In genomic region chr10:81367207-81367495, GRCm38 (mm10) we compare ENCODE assay signal across 30 mouse cellular contexts. TPM values are rescaled to one million over a fixed set of nuclear protein-coding genes. Genes with fewer than 3 reads are reported as not detected.
DNase-seq lines count a peak whose midpoint lies in the region; ATAC-seq and TF ChIP-seq lines count a peak whose summit lies in the region.
"Had no signal": no experiment of that assay in that cellular context is flagged by ENCODE, and none has a peak within 500 bp of the region (broad histone marks: within the 10 kb centered on the region; RNA-seq: fewer than 3 reads in every experiment).

No protein-coding gene starts in this region.

- no peak overlapping the region for H3K4me3 ChIP-seq in liver, embryonic 12.5 days
- no peak overlapping the region for H3K4me3 ChIP-seq in midbrain, embryonic 12.5 days
- no peak overlapping the region for H3K4me3 ChIP-seq in midbrain, postnatal 0 days (ENCODE audit: low read depth, low read length)
- H3K4me3 ChIP-seq: forebrain, embryonic 15.5 days; heart, embryonic 10.5 days; heart, embryonic 15.5 days; hindbrain, embryonic 15.5 days; layer of hippocampus, adult 2 months had no signal

- H3K9me3 ChIP-seq in liver, embryonic 12.5 days (replicated peaks): no peaks in the 10 kb centered on the region
- no peaks in the 10 kb centered on the region for H3K9me3 ChIP-seq in midbrain, embryonic 12.5 days
- no peaks in the 10 kb centered on the region for H3K9me3 ChIP-seq in midbrain, postnatal 0 days (ENCODE audit: low read length)
- H3K9me3 ChIP-seq: forebrain, embryonic 15.5 days; G1E; heart, embryonic 10.5 days; heart, embryonic 15.5 days; hindbrain, embryonic 15.5 days had no signal

- H3K36me3 ChIP-seq in liver, embryonic 12.5 days: peaks cover 85% of the 10 kb centered on the region
- peaks cover 61% of the 10 kb centered on the region for H3K36me3 ChIP-seq in midbrain, embryonic 12.5 days
- peaks cover 58% of the 10 kb centered on the region for H3K36me3 ChIP-seq in midbrain, postnatal 0 days (ENCODE audit: insufficient read depth, low read length)

- intact Hi-C loops in left cerebral cortex, postnatal 14 days (cut with DNase I): no loop called here

- no peaks in the 10 kb centered on the region for H3K27me3 ChIP-seq in liver, embryonic 12.5 days (replicated peaks)
- H3K27me3 ChIP-seq in midbrain, embryonic 12.5 days: peaks cover 36% of the 10 kb centered on the region
- H3K27me3 ChIP-seq in midbrain, postnatal 0 days (ENCODE audit: insufficient read depth, low read length): 0 out of 2 replicates have a peak, but pooled peaks cover 14% of the 10 kb centered on the region
- H3K27me3 ChIP-seq: heart, embryonic 15.5 days had no signal

- H3K27ac ChIP-seq in liver, embryonic 12.5 days: 0 out of 2 replicates have a peak overlapping the region, but pooled peaks have one; percentile 94
- 0 out of 2 replicates have a peak overlapping the region, but pooled peaks have one; percentile 25 for H3K27ac ChIP-seq in midbrain, embryonic 12.5 days (replicated peaks)
- no peak overlapping the region for H3K27ac ChIP-seq in midbrain, postnatal 0 days (ENCODE audit: low read depth, low read length)
- H3K27ac ChIP-seq: forebrain, embryonic 15.5 days; heart, embryonic 10.5 days; hindbrain, embryonic 15.5 days; layer of hippocampus, adult 2 months had no signal

- peaks cover 50% of the 10 kb centered on the region for H3K4me1 ChIP-seq in liver, embryonic 12.5 days
- peaks cover 43% of the 10 kb centered on the region for H3K4me1 ChIP-seq in midbrain, embryonic 12.5 days
- H3K4me1 ChIP-seq in midbrain, postnatal 0 days (ENCODE audit: insufficient read depth, low read length): peaks cover 7% of the 10 kb centered on the region; the same call in 1 of the 2 replicates

- no peak for ATAC-seq in liver, embryonic 12.5 days
- ATAC-seq in midbrain, embryonic 12.5 days (ENCODE audit: low FRiP score, low read depth): no peak
- no peak for ATAC-seq in midbrain, postnatal 0 days (ENCODE audit: low FRiP score)
- ATAC-seq: forebrain, embryonic 15.5 days; inflammation-experienced regulatory T-cells, adult 6 months; lung, postnatal 0 days had no signal

- no peak overlapping the region for H3K4me2 ChIP-seq in liver, embryonic 12.5 days
- H3K4me2 ChIP-seq in midbrain, embryonic 12.5 days (replicated peaks): no peak overlapping the region
- no peak overlapping the region for H3K4me2 ChIP-seq in midbrain, postnatal 0 days (ENCODE audit: low read depth, low read length, poor library complexity, severe bottlenecking)
- H3K4me2 ChIP-seq: forebrain, embryonic 15.5 days; heart, embryonic 15.5 days; hindbrain, embryonic 15.5 days had no signal

- 90% methylated on average over 6 of the region's 6 CpGs for WGBS in liver, embryonic 12.5 days (ENCODE audit: insufficient replicate concordance)
- WGBS in midbrain, embryonic 12.5 days: 78% methylated on average over 6 of the region's 6 CpGs
- WGBS in midbrain, postnatal 0 days: 62% methylated on average over 6 of the region's 6 CpGs

- TF ChIP-seq CTCF in midbrain, postnatal 0 days (IDR thresholded peaks at IDR 0.05): no peak

- H3K9ac ChIP-seq in liver, embryonic 12.5 days: no peak overlapping the region
- H3K9ac ChIP-seq in midbrain, embryonic 12.5 days (replicated peaks): 0 out of 2 replicates have a peak overlapping the region, but pooled peaks have one; percentile 28
- H3K9ac ChIP-seq in midbrain, postnatal 0 days (replicated peaks; ENCODE audit: low read length, poor library complexity, severe bottlenecking): no peak overlapping the region
- H3K9ac ChIP-seq: forebrain, embryonic 15.5 days; heart, embryonic 15.5 days; hindbrain, embryonic 15.5 days had no signal

- DNase-seq in cerebellum, postnatal 10 days: peak; percentile 49 to 61
- DNase-seq in cerebellum, adult 8-10 months: no peak
- no peak for DNase-seq in liver
- DNase-seq in midbrain, postnatal 0 days (ENCODE audit: low spot score): no peak
- no peak for DNase-seq in c-Kit-positive CD71-positive TER-119-positive erythroid progenitor cells, embryonic 14.5 days (ENCODE audit: low spot score)
- DNase-seq in left cerebral cortex, postnatal 14 days (ENCODE audit: low spot score in 2 of 2): no peak
- DNase-seq: adrenal gland, postnatal 10 days; cerebellum, adult 2 months; cerebellum, postnatal 36 days; gastrocnemius, postnatal 25 days; heart, adult 11 months; kidney, adult 11 months; kidney, postnatal 36 days; left cerebral cortex, postnatal 4 days; lung, adult 18-20 months; lung, postnatal 4 days; right cerebral cortex, postnatal 25 days; spleen, adult 18-20 months; thymus, adult 2 months had no signal

RNA-seq across cellular contexts. Expression of gene 4930404N11Rik, which starts 1.5 kb away (rescaled TPM):
- 1.4 TPM in 2 replicates for polyA plus RNA-seq in liver, embryonic 12.5 days (2016; fragmentation: Nextera tagmentation; extraction: Ambion mirVana)
- polyA plus RNA-seq in midbrain, embryonic 12.5 days (2016; fragmentation: Nextera tagmentation; extraction: Ambion mirVana): 0.34 and 0.92 TPM in 2 replicates
- total RNA-seq in midbrain, postnatal 0 days (2014; rRNA removed): 1.4 TPM in 1 of 2 replicates, not detected in the other
- 0.47 and 0.54 TPM in 2 replicates for polyA plus RNA-seq in midbrain, postnatal 0 days (2015; fragmentation: Nextera tagmentation; extraction: Ambion mirVana)
- total RNA-seq in left cerebral cortex, postnatal 14 days (2021): 1 to 10 TPM in 1 of 2 experiments, under 1 TPM in 1; 0.93 to 1.3 TPM
- polyA plus RNA-seq: embryonic facial prominence, embryonic 11.5 days had no signal

RNA-seq across cellular contexts. Expression of gene Mfsd12, which starts 9.9 kb away (rescaled TPM):
- polyA plus RNA-seq in liver, embryonic 12.5 days (2016; fragmentation: Nextera tagmentation; extraction: Ambion mirVana): 20.8 and 21.0 TPM in 2 replicates
- 12.0 and 13.7 TPM in 2 replicates for polyA plus RNA-seq in midbrain, embryonic 12.5 days (2016; fragmentation: Nextera tagmentation; extraction: Ambion mirVana)
- total RNA-seq in midbrain, postnatal 0 days (2014; rRNA removed): 31.9 and 40.6 TPM in 2 replicates
- 13.6 and 15.4 TPM in 2 replicates for polyA plus RNA-seq in midbrain, postnatal 0 days (2015; fragmentation: Nextera tagmentation; extraction: Ambion mirVana)
- 10 to 100 TPM; 37.8 to 38.9 TPM for total RNA-seq in left cerebral cortex, postnatal 14 days (2021)

RNA-seq across cellular contexts. Expression of gene Fzr1, which starts 11.2 kb away (rescaled TPM):
- polyA plus RNA-seq in liver, embryonic 12.5 days (2016; fragmentation: Nextera tagmentation; extraction: Ambion mirVana): 93.8 and 100 TPM in 2 replicates
- 135 and 139 TPM in 2 replicates for polyA plus RNA-seq in midbrain, embryonic 12.5 days (2016; fragmentation: Nextera tagmentation; extraction: Ambion mirVana)
- 92.6 and 98.3 TPM in 2 replicates for total RNA-seq in midbrain, postnatal 0 days (2014; rRNA removed)
- 147 and 149 TPM in 2 replicates for polyA plus RNA-seq in midbrain, postnatal 0 days (2015; fragmentation: Nextera tagmentation; extraction: Ambion mirVana)
- 10 to 100 TPM; 74.8 to 80.3 TPM for total RNA-seq in left cerebral cortex, postnatal 14 days (2021)

RNA-seq across cellular contexts. Expression of gene Hmg20b, which starts 16.9 kb away (rescaled TPM):
- polyA plus RNA-seq in liver, embryonic 12.5 days (2016; fragmentation: Nextera tagmentation; extraction: Ambion mirVana): 39.9 and 47.1 TPM in 2 replicates
- polyA plus RNA-seq in midbrain, embryonic 12.5 days (2016; fragmentation: Nextera tagmentation; extraction: Ambion mirVana): 90.8 and 97.9 TPM in 2 replicates
- total RNA-seq in midbrain, postnatal 0 days (2014; rRNA removed): 9.6 and 12.6 TPM in 2 replicates
- 23.4 and 24.5 TPM in 2 replicates for polyA plus RNA-seq in midbrain, postnatal 0 days (2015; fragmentation: Nextera tagmentation; extraction: Ambion mirVana)
- total RNA-seq in left cerebral cortex, postnatal 14 days (2021): 10 to 100 TPM; 21.4 to 23.3 TPM

RNA-seq across cellular contexts. Expression of gene Dohh, which starts 17.1 kb away (rescaled TPM):
- polyA plus RNA-seq in liver, embryonic 12.5 days (2016; fragmentation: Nextera tagmentation; extraction: Ambion mirVana): 70.0 and 74.5 TPM in 2 replicates
- 63.5 and 67.2 TPM in 2 replicates for polyA plus RNA-seq in midbrain, embryonic 12.5 days (2016; fragmentation: Nextera tagmentation; extraction: Ambion mirVana)
- 120 and 132 TPM in 2 replicates for total RNA-seq in midbrain, postnatal 0 days (2014; rRNA removed)
- 95.8 and 115 TPM in 2 replicates for polyA plus RNA-seq in midbrain, postnatal 0 days (2015; fragmentation: Nextera tagmentation; extraction: Ambion mirVana)
- total RNA-seq in left cerebral cortex, postnatal 14 days (2021): 10 to 100 TPM; 82.4 to 88.6 TPM

Comparison
In these comparisons a context has a peak if more than half of its experiments do, and no peak if none do; other contexts are left out.
1. DNase-seq: peak in cerebellum, postnatal 10 days (2 of 2); none in cerebellum, adult 8-10 months (single experiment), liver (single experiment), midbrain, postnatal 0 days (single experiment), c-Kit-positive CD71-positive TER-119-positive erythroid progenitor cells, embryonic 14.5 days (single experiment) and left cerebral cortex, postnatal 14 days (0 of 2).